Mouse (Mus musculus) Muller cell, postnatal 12 days (primary cell): Measurements from ENCODE around the gene Gm20683.

Experiments
- DNase-seq: peaks from one replicate; pipeline ENCODE4 v3.0.0-alpha.2; 2015; ENCODE audit errors: inconsistent ontology term

Gene Gm20683

GRCm38 (mm10) chr17:25795609-25796092, 45.9 kb downstream of the Gm20683 start, which contains the start of gene AC134908.4:
TSS of gene AC134908.4 (minus strand) at chr17:25795659.
- DNase-seq, result peak; percentile 94

- no peak for DNase-seq
Measured at GRCm38 (mm10) chr17:25794998-25795397, 46.6 kb downstream of the Gm20683 start.

DNA sequence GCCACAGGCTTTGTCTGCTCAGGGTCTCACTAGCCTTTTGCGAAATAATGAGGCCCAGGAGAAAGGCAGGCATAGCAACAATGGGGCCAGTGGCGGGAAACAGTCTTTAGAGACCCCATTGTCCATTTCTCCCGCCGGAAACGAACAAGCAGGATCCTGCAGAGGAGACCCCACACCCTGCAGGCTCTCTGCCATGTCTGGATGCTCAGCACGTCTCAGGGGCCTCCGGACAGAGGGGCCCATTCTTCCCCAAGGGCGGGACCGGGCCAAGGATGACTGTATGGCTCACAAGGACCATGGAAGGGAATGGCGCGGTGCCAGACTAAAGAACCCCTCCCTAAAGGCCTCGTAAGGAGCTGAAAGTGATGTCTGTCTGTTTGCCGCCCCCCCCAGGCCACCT, 47.4 kb downstream of the Gm20683 start:
- DNase-seq, result peak; percentile 31

GRCm38 (mm10) chr17:25792615-25793014, 48.9 kb downstream of the Gm20683 start, which contains the start of gene Fam173a:
TSS of gene Fam173a (minus strand) at chr17:25792901.
- DNase-seq, result peak; percentile 85

DNA sequence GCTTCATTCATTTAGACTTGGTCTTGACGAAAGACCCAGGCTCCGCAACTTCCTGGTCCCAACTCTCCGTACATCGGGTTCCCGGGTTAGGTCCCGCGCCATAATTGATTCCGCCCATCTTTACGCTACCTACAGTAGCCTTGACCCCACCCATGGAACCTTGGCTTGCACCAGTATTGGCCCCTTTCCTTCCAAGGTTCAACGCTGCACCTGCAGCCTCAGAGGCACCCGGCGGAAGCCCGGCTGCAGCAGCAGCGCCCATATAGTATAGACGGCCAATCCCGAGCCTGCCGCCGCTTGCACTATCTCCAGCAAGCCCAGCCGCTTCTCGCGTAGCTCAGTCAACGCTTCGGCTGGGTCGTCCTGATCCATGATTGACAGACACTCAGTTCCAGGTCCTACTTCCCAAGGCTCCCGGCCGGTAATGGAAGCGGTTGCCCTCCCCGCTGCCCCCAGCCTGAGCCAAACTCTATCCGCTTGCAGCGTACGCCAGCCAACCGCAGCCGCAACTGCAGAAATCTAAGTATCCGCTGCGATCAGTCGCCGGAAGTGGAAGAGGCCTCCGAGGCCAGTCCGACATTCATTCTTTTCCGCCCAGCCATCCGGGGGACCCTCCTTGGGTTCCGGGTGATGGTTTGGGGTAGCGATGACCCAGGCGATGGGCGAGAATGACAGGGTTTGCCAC, 49.6 kb downstream of the Gm20683 start:
- peak; percentile 90 for DNase-seq

GRCm38 (mm10) chr17:25791320-25791842, 50.2 kb downstream of the Gm20683 start:
- DNase-seq, result peak; percentile 51

DNA sequence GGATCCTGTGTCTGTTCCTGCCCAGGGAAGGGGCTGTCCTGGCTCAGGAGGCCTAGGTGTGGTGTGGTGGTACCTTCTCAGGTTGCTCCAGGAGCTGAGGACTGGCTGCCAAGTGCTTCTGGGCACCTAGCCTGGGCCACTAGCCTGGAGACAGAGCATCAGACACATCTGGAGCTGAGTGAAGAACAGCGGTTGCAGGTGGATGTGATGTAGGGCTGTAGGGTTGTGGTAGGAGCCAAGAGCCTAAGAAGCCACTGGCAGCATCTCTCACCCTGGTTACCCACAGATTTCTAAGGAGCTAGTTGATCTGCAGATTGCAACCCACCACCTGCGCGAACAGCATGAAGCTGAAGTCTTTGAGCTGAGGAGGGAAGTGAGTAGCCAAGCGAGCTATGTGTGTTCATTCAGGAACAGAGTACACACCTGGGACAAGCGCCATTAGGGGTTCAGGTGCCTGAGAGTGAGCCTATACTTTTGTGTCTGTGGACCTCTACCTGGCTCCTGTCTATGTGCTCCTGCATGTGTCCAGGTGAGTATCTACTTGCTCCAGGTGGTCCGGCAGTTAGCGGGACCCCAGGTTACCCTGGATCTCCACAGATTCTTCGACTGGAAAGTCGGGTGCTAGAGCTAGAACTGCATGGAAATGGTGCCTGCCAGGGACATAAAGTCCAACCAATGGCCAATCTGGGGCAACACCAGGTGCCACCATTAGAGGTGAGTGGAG, 54.6 kb downstream of the Gm20683 start:
- no peak for DNase-seq

- no peak for DNase-seq
Measured at GRCm38 (mm10) chr17:25786280-25786679, 55.3 kb downstream of the Gm20683 start, which contains the start of gene Ccdc78. TSS of gene Ccdc78 (plus strand) at chr17:25786580.

DNA sequence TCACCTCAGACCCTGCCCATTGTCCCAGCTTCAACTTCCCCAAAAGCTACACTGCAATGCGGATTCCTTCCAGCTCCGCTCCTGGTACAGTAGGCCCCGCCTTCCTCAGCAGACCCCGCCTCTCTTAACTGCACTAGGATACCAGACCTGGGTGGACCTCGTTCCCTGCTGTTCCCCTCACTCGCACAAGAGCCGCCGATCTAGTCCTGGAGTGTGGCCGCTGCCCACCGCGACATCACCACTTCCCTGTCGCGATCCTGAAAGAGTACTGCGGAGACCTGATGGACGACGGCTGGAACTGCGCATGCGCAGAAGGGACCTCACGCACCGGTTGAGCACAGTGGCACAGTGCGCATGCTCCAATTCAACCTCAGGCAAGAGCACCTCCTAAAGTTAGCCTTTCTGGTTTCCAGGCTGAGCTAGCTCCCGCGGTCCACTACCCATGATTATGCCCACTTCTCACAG, 56.2 kb downstream of the Gm20683 start, which contains the start of gene Haghl:
Gene Haghl, minus strand, starts transcription at position 393 of the 465 bp plus-strand sequence.
- peak; percentile 91 for DNase-seq
